Mouse (Mus musculus) MEL-GATA-1-ER (cell line): ENCODE results near the gene Tpx2.

ENCODE experiments used
- DNase-seq: peaks from one replicate; pipeline ENCODE4 v3.0.0-alpha.2; 2012; ENCODE audit warnings: low read depth; ENCODE audit errors: extremely low read depth

Tpx2 gene

DNA sequence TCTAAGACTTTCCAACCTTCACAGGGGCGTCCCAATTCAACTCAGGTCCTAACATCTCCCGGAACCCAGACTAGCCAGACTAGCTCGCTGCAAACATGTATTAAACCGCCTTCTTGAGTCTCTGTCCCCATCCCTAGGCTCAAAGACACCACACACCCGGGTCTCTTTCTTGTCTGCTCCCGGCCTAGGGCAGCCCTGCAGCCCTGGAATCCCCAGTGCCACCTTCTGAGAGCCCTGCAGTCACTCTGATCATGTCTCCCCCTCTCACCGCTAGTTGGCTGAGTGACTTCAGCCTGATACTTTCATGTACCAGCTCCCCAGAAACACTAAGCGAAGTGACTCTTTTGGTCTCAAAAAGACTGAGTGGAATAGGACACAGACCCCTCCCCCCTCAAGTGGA lies 95.8 kb downstream of the Tpx2 start:
- DNase-seq, result no peak

DNA sequence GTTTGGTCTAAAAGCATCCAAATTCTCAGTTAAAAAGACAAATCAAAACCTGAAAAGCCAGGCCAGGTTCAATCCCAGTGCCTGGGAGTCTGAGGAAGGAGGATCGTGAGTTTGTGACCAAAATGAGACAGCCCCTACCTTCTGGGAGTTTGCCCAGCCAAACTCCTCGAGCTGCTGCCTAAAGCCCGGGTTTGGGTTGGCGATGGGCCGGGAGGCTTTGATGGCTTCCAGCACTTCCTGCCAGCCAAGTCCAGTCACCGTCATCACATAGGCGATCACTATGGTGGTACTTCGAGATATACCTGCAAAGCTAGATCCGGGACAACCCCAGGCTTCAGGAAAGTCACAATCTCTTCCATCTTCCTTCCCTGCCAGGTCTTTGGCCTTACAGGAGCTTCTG lies 96.2 kb downstream of the Tpx2 start:
- no peak for DNase-seq
